Mouse (Mus musculus) forebrain, embryonic 10.5 days (tissue): ENCODE measurements around the gene Spo11. TPM values are rescaled to one million over a fixed set of nuclear protein-coding genes. Genes with fewer than 3 reads are reported as not detected.
A peak's percentile ranks its signal among the peaks of the same experiment; 100 is the strongest.

Experiments used
- DNase-seq: peaks from one replicate; pipeline ENCODE4 v3.0.0-alpha.2; 2017; ENCODE audit warnings: low spot score; ENCODE audit errors: extremely low spot score
- H3K27ac ChIP-seq: fragments of 300-500 bp; sonication (generic); 2 replicates; pipeline ENCODE4 v1.5.1; 2016; ENCODE audit warnings: mild to moderate bottlenecking
- H3K27me3 ChIP-seq: fragments of 300-500 bp; sonication (generic); 2 replicates; pipeline ENCODE4 v1.6.1; 2016; ENCODE audit warnings: mild to moderate bottlenecking; ENCODE audit not compliant: poor library complexity, severe bottlenecking
- H3K36me3 ChIP-seq: fragments of 300-500 bp; sonication (generic); replicated peaks from 2 replicates; pipeline ENCODE4 v1.6.1; 2016; ENCODE audit warnings: mild to moderate bottlenecking, moderate library complexity
- H3K4me1 ChIP-seq: fragments of 300-500 bp; sonication (generic); 2 replicates; pipeline ENCODE4 v1.6.1; 2016
- H3K4me3 ChIP-seq: fragments of 300-500 bp; sonication (generic); 2 replicates; pipeline ENCODE4 v1.5.1; 2016; ENCODE audit warnings: mild to moderate bottlenecking, moderate library complexity
- H3K9me3 ChIP-seq: fragments of 300-500 bp; sonication (generic); 2 replicates; pipeline ENCODE4 v1.6.1; 2016; ENCODE audit warnings: mild to moderate bottlenecking, moderate library complexity
- WGBS: fragments of 180-500 bp; shearing (Covaris S2); methylation state at CpG from one replicate; pipeline ENCODE4 v1.1.7; 2016; 5-methylcytosine and 5-hydroxymethylcytosine counted together
- polyA plus RNA-seq: library from polyadenylated mRNA; unstranded; fragments of >200 nt; fragmentation: Nextera tagmentation; extraction: Ambion mirVana; gene quantifications from 2 replicates; pipeline ENCODE4 v1.2.1, GENCODE M21; 2016

Gene Spo11
- polyA plus RNA-seq, 1 experiment from 2014 or later, result 0.73 TPM

GRCm38 (mm10) chr2:173041893-173042292 lies 64.4 kb downstream of the Spo11 start:
- WGBS, result 81% methylated on average over 1 of the region's 1 CpGs
- Histone ChIP-seq H3K9me3 (no peaks in the 10 kb centered on the region), H3K27ac (no peak overlapping the region), H3K4me3 (no peak overlapping the region), H3K27me3 (no peaks in the 10 kb centered on the region), H3K36me3 (no peaks in the 10 kb centered on the region), H3K4me1 (peaks cover 19% of the 10 kb centered on the region)
- DNase-seq, result no peak

GRCm38 (mm10) chr2:173042504-173043162 lies 65.1 kb downstream of the Spo11 start:
- no peak overlapping the region for H3K4me3 ChIP-seq
- H3K9me3 ChIP-seq, result no peaks in the 10 kb centered on the region
- DNase-seq, result no peak
- no peaks in the 10 kb centered on the region for H3K36me3 ChIP-seq
- 64% methylated on average over 11 of the region's 11 CpGs for WGBS
- H3K27ac ChIP-seq, result peak overlapping the region; percentile 12; the same call in 1 of the 2 replicates
- H3K27me3 ChIP-seq, result no peaks in the 10 kb centered on the region
- H3K4me1 ChIP-seq, result peaks cover 24% of the 10 kb centered on the region

Other genes starting within 250 kb of the Spo11 start
- 21.2 and 21.4 TPM in 2 replicates for gene Bmp7, start 37.4 kb upstream of the Spo11 start, polyA plus RNA-seq
- 168 TPM in 2 replicates for gene Rae1, start 22.4 kb downstream of the Spo11 start, polyA plus RNA-seq
- 119 and 123 TPM in 2 replicates for gene Rbm38, start 42.8 kb downstream of the Spo11 start, polyA plus RNA-seq
- 0.04 and 0.07 TPM in 2 replicates for gene Ctcfl, start 141.8 kb downstream of the Spo11 start, polyA plus RNA-seq
- gene Pck1, start 175.3 kb downstream of the Spo11 start, polyA plus RNA-seq, result not detected in 2 replicates
- not detected in 2 replicates for gene Zbp1, start 241.2 kb downstream of the Spo11 start, polyA plus RNA-seq